Mouse (Mus musculus) liver, embryonic 15.5 days (tissue): ENCODE measurements around the gene Prelid3b. TPM values are rescaled to one million over a fixed set of nuclear protein-coding genes. Genes with fewer than 3 reads are reported as not detected.

Source experiments
- ATAC-seq: fragments of 200-750 bp; cut with Nextera tagmentation; 2 replicates; pipeline ENCODE4 v1.8.0; 2017; ENCODE audit warnings: moderate number of reproducible peaks, mild to moderate bottlenecking, moderate library complexity; ENCODE audit not compliant: insufficient read depth
- H3K27ac ChIP-seq: fragments of 300-500 bp; sonication (generic); replicated peaks from 2 replicates; pipeline ENCODE4 v1.5.1; 2015; ENCODE audit warnings: mild to moderate bottlenecking, inconsistent platforms
- H3K27me3 ChIP-seq: fragments of 300-500 bp; sonication (generic); 2 replicates; pipeline ENCODE4 v1.6.1; 2015; ENCODE audit warnings: mild to moderate bottlenecking, inconsistent platforms
- H3K36me3 ChIP-seq: fragments of 300-500 bp; sonication (generic); replicated peaks from 2 replicates; pipeline ENCODE4 v1.6.1; 2015; ENCODE audit warnings: moderate library complexity, mild to moderate bottlenecking, inconsistent platforms
- H3K4me1 ChIP-seq: fragments of 300-500 bp; sonication (generic); replicated peaks from 2 replicates; pipeline ENCODE4 v1.6.1; 2015; ENCODE audit warnings: inconsistent platforms
- H3K4me2 ChIP-seq: fragments of 300-500 bp; sonication (generic); 2 replicates; pipeline ENCODE4 v1.6.1; 2015; ENCODE audit warnings: moderate library complexity, mild to moderate bottlenecking, inconsistent platforms
- H3K4me3 ChIP-seq: fragments of 300-500 bp; sonication (generic); replicated peaks from 2 replicates; pipeline ENCODE4 v1.5.1; 2015; ENCODE audit warnings: mild to moderate bottlenecking, inconsistent platforms
- H3K9ac ChIP-seq: fragments of 300-500 bp; sonication (generic); 2 replicates; pipeline ENCODE4 v1.6.1; 2015; ENCODE audit warnings: moderate library complexity, mild to moderate bottlenecking, inconsistent platforms
- H3K9me3 ChIP-seq: fragments of 300-500 bp; sonication (generic); replicated peaks from 2 replicates; pipeline ENCODE4 v1.6.1; 2016; ENCODE audit warnings: inconsistent platforms
- WGBS: fragments of 180-500 bp; shearing (Covaris S2); methylation state at CpG from one replicate; pipeline ENCODE4 v1.1.7; 2015; ENCODE audit warnings: mixed read lengths; ENCODE audit not compliant: insufficient replicate concordance; 5-methylcytosine and 5-hydroxymethylcytosine counted together
- polyA plus RNA-seq: library from polyadenylated mRNA; unstranded; fragments of >200 nt; fragmentation: Nextera tagmentation; extraction: Ambion mirVana; gene quantifications from 2 replicates; pipeline ENCODE4 v1.2.1, GENCODE M21; 2015

The Prelid3b gene
- polyA plus RNA-seq, result 79.4 and 79.5 TPM in 2 replicates

DNA sequence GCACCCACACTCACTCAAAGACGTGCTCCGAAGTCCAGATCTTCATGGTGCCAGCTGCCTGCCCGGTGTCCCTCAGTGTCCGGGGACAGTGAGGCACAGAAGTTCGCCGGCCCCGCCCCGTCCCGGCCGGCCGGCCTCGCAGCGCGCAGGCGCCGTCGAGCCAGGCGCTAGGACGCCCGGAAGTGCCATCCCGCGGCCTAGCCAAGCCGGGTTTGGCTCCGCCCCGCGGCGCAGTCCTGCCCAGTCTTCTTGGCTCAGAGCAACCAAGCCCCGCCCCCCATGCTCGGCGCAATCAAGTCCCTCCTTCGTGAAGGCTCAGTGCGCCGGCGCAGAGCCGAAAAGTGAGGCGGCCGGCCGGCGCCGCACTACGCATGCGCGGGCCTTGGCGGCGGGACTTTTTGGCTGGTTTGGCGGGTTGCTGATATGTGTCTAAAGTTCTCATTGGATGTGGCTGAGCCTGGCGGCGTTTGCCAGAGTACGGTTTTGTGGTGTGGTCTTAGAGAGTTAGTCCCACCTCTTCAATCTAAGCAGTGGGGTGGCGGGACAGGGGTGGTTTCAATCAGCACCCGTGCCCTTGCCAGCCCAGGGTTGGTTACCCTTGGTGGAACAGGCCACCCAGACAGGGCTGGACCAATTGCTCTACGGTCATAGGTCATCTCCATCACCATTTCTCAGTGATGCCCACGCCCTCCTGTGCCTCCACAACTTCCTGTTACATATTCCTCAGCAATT is at the start of gene Prelid3b:
TSS of gene Prelid3b (minus strand) at position 264 of the 732 bp plus-strand sequence.
- Histone ChIP-seq H3K27ac (peak within 1 kb of the TSS; percentile 96), H3K4me3 (peak within 1 kb of the TSS; percentile 91), H3K9me3 (no peaks in the 10 kb centered on the region), H3K4me1 (peaks cover 50% of the 10 kb centered on the region), H3K9ac (peak within 1 kb of the TSS; percentile 94), H3K36me3 (peaks cover 39% of the 10 kb centered on the region), H3K4me2 (peak within 1 kb of the TSS; percentile 93), H3K27me3 (no peaks in the 10 kb centered on the region)
- ATAC-seq, result peak; percentile 95
- WGBS, result under 1% methylated on average over 53 of the region's 53 CpGs

GRCm38 (mm10) chr2:174522134-174522533 is 49.3 kb upstream of the Prelid3b start:
- Histone ChIP-seq H3K27me3 (no peaks in the 10 kb centered on the region), H3K36me3 (no peaks in the 10 kb centered on the region), H3K9ac (no peak overlapping the region), H3K27ac (no peak overlapping the region), H3K9me3 (no peaks in the 10 kb centered on the region), H3K4me3 (no peak overlapping the region), H3K4me1 (0 out of 2 replicates have a peak, but pooled peaks cover 4% of the 10 kb centered on the region), H3K4me2 (no peak overlapping the region)
- WGBS, result 64% methylated on average over 3 of the region's 3 CpGs
- ATAC-seq, result no peak

DNA sequence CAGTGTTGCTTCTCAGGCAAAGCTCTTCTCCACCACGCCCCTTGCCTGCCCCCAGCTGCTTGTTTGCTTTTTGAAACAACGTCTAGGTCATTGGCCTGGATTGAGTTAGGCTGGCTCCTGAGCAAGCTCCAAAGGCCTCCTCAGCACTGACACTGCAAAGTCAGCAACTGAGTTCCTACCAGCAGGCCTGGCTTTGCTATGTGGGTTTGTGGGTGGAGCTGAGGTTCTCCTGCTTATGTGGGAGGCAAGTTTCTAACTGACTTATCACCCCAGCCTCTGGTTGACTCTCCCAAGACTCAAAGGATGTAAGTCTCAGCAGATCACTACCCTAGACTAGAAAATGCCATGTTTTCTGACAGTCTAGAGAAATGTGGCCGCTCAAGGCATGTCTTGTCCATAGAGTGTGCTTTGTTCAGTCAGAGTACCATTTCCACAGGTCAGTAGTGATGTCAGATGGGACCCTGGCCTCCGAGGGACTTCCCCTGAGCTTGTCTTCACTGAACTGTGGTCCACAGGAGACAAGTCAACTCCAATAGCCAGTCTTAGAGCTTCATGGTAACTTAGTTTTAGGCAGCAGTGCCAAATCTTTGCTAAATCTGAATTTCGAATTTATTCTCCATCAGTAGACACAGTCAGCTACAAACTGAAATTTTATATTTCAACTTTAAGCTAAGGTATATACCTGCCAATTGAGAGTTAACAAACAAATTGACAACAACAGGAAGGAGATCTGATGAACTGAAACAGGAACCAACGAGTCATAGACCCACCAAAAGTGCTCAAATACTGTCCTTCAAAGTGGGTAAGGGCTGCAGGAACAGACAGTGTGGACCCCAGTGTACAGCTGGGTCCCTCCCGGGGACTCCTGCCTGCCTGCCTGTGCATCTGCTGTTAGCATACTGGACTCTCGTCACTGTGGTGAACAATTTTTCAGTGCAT is 44.5 kb upstream of the Prelid3b start:
- WGBS, result 39% methylated on average over 8 of the region's 8 CpGs
- ATAC-seq, result peak; percentile 64
- Histone ChIP-seq H3K9me3 (no peaks in the 10 kb centered on the region), H3K4me3 (no peak overlapping the region), H3K4me1 (0 out of 2 replicates have a peak, but pooled peaks cover 5% of the 10 kb centered on the region), H3K36me3 (no peaks in the 10 kb centered on the region), H3K27ac (no peak overlapping the region), H3K9ac (no peak overlapping the region), H3K27me3 (no peaks in the 10 kb centered on the region), H3K4me2 (no peak overlapping the region)

GRCm38 (mm10) chr2:174514887-174515286 is 42.0 kb upstream of the Prelid3b start:
- no peaks in the 10 kb centered on the region for H3K9me3 ChIP-seq
- H3K36me3 ChIP-seq, result no peaks in the 10 kb centered on the region
- H3K27ac ChIP-seq, result no peak overlapping the region
- H3K4me3 ChIP-seq, result no peak overlapping the region
- H3K4me2 ChIP-seq, result no peak overlapping the region
- H3K4me1 ChIP-seq, result 0 out of 2 replicates have a peak, but pooled peaks cover 5% of the 10 kb centered on the region
- no peak for ATAC-seq
- no peaks in the 10 kb centered on the region for H3K27me3 ChIP-seq
- no peak overlapping the region for H3K9ac ChIP-seq
- WGBS, result 52% methylated on average over 4 of the region's 4 CpGs

- Histone ChIP-seq H3K4me2 (no peak overlapping the region), H3K27ac (no peak overlapping the region)
- WGBS, result 62% methylated on average over 5 of the region's 5 CpGs
These were observed 40.9 kb upstream of the Prelid3b start for GRCm38 (mm10) chr2:174513827-174514226.

GRCm38 (mm10) chr2:174509825-174510224 is 36.9 kb upstream of the Prelid3b start:
- Histone ChIP-seq H3K9ac (no peak overlapping the region), H3K9me3 (no peaks in the 10 kb centered on the region), H3K27me3 (no peaks in the 10 kb centered on the region), H3K4me2 (no peak overlapping the region), H3K36me3 (no peaks in the 10 kb centered on the region), H3K4me3 (no peak overlapping the region), H3K27ac (no peak overlapping the region), H3K4me1 (no peaks in the 10 kb centered on the region)
- no peak for ATAC-seq
- 63% methylated on average over 8 of the region's 8 CpGs for WGBS

More at GRCm38 (mm10) chr2:174513827-174514226, 40.9 kb upstream of the Prelid3b start:
- Histone ChIP-seq H3K36me3 (no peaks in the 10 kb centered on the region), H3K4me3 (no peak overlapping the region), H3K9ac (no peak overlapping the region), H3K27me3 (no peaks in the 10 kb centered on the region), H3K9me3 (no peaks in the 10 kb centered on the region), H3K4me1 (0 out of 2 replicates have a peak, but pooled peaks cover 5% of the 10 kb centered on the region)
- no peak for ATAC-seq

DNA sequence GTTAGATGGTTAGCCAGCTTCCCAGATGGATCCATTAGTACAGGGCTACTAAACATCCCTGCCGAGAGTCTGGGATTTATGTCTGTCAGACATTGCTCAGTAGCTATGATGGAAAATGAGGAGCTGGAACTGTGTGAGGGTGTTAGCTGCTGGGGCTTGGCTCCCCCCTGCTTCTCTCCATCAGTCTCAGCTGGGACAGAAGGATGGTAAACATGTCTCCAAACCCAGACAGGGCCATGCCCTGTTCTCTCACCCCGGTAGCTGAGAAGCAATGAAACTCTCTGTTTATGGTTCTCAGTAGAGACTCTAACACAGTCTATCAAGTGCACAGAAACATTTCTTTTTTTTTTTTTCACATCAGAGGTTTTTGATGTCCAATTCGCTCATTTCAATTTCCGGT is 35.1 kb upstream of the Prelid3b start:
- no peaks in the 10 kb centered on the region for H3K9me3 ChIP-seq
- no peak for ATAC-seq
- WGBS, result 69% methylated on average over 4 of the region's 4 CpGs
- H3K4me2 ChIP-seq, result no peak overlapping the region
- H3K27ac ChIP-seq, result no peak overlapping the region
- H3K36me3 ChIP-seq, result no peaks in the 10 kb centered on the region
- no peak overlapping the region for H3K9ac ChIP-seq
- no peak overlapping the region for H3K4me3 ChIP-seq
- no peaks in the 10 kb centered on the region for H3K4me1 ChIP-seq
- no peaks in the 10 kb centered on the region for H3K27me3 ChIP-seq

DNA sequence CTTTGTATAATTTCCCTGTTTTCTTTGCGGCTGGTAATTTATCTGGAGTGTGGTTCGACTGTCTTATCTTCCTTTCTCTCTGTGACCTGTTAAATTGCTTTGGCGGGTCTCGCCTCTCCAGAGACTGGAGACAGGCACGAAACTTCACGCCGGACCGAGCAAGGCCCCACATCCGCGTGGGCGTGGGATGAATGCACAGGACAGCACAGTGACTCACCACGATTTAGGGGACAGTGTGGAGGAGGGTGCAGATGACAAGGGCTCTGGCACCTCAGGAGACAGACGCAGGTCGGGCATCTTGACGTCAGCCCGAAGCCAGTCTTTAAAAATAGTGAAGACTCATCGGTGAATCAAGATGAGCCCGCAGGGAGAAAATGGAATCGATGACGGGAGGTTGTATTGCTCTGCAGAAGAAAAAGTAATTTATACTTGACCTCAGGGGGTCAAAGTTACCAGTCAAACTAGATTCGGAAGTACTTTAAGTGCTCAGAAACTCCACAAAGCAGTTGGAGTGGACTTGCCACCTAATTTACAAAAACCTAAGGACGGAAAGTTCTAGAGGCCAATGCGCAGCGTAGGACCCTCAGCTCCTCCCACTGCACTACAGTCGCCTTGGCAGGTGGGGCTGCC is 30.1 kb upstream of the Prelid3b start:
- Histone ChIP-seq H3K4me2 (no peak overlapping the region), H3K9me3 (no peaks in the 10 kb centered on the region), H3K36me3 (no peaks in the 10 kb centered on the region), H3K9ac (no peak overlapping the region), H3K27ac (no peak overlapping the region), H3K4me1 (no peaks in the 10 kb centered on the region), H3K4me3 (no peak overlapping the region), H3K27me3 (no peaks in the 10 kb centered on the region; the same call in 1 of the 2 replicates)
- 67% methylated on average over 25 of the region's 25 CpGs for WGBS
- ATAC-seq, result no peak

DNA sequence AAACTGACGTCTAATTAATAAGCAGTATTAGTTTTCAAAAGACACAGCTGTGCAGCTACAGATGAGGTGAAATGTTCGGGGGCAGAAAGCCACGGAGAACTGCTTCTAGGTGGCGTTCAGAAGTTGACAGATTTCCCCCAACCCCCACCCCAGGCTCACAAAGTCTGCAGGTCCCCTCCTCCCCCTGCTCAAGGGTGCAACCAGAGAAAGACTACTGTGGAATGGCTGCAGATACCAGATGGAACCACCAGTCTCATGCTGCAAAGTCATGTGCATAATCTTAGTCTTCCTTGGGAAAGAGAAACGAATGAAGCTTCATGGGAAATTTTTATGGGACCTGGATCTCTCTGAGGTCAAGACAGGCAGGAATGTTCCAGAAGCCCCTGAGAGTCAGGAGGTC is 29.4 kb upstream of the Prelid3b start:
- H3K9ac ChIP-seq, result no peak overlapping the region
- no peak overlapping the region for H3K27ac ChIP-seq
- ATAC-seq, result no peak
- H3K36me3 ChIP-seq, result no peaks in the 10 kb centered on the region
- H3K4me1 ChIP-seq, result no peaks in the 10 kb centered on the region
- H3K4me3 ChIP-seq, result no peak overlapping the region
- WGBS, result 46% methylated on average over 5 of the region's 5 CpGs
- H3K4me2 ChIP-seq, result no peak overlapping the region
- no peaks in the 10 kb centered on the region for H3K9me3 ChIP-seq
- H3K27me3 ChIP-seq, result no peaks in the 10 kb centered on the region; the same call in 1 of the 2 replicates

- Histone ChIP-seq H3K36me3 (no peaks in the 10 kb centered on the region), H3K4me3 (no peak overlapping the region), H3K9me3 (no peaks in the 10 kb centered on the region), H3K27me3 (no peaks in the 10 kb centered on the region; the same call in 1 of the 2 replicates), H3K27ac (no peak overlapping the region), H3K4me2 (no peak overlapping the region), H3K4me1 (no peaks in the 10 kb centered on the region), H3K9ac (no peak overlapping the region)
- 73% methylated on average over 8 of the region's 8 CpGs for WGBS
- no peak for ATAC-seq
These were observed 28.6 kb upstream of the Prelid3b start for GRCm38 (mm10) chr2:174501517-174501916.
